Mouse (Mus musculus) spleen, adult 12 weeks (tissue): Measurements from ENCODE around the gene Gm20219.

Experiments used
- DNase-seq: peaks from one replicate; pipeline ENCODE4 v3.0.0; 2022; ENCODE audit warnings: low spot score

The Gm20219 gene

DNA sequence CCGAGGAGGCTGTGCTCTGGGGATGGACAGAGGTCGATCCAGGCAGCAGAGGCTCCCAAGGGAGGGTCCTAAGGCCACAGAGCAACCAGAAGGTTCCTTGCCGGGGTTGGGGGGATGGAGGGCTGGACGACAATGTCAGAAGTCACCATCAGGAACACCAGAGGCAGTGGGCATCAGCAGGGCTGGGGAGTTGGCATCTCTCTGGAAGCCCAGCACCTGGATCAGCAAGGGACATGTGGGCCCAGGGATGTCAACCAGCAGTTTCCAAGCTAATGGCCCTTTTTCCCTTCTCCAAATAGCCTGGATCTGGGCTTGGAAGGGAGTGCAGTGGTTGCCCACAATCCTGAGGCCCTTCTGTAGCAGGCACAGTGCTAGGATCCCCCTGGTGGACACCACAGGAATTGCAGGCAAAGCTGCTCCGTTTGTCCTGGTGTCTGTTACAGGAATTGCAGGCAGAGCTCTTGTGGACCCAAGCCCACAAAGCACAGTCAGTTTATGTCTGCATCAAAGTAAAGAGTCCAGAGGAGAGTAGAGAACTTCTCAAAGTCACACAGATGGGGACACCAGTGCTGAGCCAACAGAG, 1.3 kb downstream of the Gm20219 start:
- DNase-seq = peak; percentile 66

DNA sequence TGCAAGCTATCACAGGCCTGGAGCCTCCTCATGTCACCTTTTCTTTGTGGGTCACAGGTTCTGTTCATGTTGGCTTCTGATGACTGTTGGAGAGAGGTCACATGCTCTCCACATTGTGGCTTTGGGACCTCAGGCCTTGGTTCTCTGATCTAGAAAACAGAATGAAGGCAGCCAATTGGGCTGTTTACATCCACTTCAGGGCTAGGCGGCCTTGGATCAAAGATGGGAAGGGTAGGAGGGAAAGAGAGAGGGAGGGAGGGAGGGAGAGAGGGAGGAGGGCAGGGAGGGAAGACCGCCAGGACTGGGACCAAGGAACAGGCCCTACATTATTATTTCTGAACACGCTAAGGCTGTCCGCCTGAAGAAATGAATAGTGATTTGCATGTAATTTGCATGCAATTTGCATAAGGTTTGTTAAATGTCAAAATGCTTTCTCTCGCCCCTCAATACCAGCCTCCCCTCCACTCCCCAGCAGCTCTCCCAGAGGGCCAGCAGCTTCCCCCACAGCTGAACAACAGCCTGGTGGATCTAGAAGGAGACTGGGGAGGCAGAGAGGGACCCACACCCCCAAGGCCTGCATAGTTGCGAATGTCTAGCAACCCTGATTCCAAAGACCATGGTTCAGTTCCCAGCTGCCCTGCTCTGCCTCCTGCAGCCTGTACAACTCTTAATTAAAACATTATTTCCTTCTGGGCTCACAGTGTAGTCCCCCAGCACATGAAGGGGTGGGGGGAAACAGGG, 2.2 kb downstream of the Gm20219 start:
- no peak for DNase-seq

DNA sequence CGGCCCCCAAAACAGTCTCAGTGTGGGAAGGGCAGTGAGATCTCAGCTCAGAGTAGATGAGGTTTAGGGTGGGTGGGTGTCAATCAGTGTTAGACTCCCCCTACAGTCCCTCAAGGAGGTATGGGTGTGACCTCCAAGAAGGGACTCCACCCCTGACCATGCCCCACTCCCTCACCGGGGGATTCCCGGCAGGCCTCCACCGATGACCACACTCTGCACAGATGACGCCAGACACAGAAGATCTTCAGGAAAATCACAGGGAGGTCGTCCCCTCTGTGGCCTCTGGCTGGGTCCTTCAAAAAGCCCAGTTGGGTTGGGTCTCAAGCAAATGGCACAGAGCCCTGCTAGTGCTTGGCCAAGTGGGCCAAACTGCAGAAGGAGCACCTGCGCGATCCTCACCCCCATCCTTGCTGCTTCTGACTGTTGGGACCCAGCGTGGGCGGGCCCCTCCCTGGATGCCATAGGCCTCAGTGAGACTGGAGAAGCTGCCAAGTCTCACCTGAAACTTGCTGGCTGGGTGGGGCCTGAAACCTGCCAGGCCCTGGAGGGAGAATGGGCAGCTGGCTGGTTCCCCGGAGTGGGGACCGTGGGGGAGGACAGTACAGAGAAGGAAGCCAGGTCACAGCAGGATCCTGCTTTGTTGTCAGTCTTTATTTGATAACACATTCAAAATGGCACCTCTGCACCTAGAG, 3.3 kb downstream of the Gm20219 start:
- DNase-seq = no peak

DNA sequence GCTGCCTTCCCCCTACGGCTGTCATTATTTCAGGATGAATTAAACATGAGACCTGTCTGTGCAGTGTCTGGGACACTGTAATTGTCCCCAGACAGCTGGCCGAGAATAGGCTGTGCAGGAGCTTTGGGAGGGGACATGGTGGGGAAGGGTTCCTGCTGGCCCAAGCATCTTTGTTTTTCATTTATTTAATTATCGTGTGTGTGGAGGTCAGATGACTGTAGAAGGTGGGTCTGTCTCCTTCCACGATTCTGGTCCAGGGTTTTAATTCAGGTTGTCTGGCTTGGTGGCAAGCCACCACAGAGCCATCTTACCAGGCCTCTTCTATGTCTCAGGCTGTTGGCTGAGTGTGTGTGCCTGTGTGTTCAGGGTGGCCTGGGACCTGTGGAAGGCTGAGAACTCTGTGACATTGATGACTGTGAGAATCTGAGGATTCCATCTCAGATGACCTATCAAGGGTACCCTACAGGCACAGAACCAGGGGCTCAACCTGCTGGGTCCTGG, 5.5 kb downstream of the Gm20219 start:
- no peak for DNase-seq

DNA sequence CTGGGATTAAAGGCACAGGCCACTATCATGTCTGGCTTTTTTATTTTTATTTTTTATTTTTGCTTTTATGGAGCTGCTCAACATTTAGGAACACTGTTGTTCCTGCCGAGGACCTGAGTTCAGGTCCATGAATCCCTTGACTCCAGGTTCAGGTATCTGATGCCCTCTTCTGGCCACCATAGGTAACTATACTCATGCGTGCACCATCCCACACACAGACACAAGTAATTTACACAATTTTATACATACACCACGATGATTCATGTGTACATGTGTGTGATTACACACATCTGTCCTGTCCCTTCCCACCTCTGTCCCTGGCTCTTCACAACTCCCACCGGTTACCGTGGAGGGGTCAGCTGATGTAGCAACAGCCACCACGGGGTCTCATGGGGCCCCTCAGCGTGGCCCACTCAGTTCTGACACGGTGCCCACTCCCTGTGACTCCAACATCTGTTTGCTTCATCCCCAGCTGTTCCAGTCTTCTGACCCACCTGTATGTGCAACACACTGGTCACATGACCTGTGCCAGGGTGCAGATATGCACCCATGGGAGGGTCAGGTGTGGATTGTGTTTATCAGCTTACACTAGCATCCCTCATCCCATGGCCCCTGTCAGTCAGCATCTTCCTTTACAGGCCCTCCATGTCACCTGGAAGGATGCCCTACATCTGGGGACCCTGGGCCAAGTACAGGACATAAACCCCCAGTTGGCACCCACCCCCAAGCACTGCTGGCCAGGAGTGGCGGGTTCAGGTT, 6.2 kb downstream of the Gm20219 start:
- no peak for DNase-seq

DNA sequence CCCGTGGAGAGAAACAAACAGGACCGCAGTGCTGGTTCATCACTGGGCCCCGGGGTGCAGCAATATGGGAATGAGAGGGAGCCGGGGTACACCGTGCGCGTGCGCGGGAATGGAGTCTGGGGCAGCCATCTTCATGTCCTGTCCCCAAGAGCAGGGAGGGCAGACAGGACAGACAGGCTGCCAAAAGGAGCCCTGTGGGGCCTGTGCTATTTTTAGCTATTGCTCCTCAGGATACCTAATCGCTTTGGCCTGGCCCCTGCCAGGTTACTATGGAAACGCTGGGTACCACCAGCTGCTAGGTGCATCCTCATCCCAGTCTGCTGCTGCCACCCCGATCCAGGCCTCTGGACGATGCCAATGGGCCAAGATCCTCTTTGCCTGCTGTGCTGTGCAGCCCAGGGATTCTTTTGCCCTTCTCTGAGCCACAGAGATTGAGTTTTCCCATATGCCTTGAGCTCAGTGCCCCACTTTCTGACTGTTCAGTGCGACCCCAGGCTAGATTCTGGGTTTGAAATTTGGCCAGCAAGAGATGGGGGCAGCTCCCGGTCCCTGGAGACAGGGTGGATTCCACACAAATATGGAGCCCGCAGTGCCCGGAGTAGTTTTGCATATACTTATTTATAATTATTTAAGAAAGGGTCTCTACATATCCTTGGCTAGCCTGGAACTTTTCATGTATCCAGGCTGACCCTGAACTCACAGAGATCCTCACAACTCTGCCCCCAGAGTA, 6.9 kb downstream of the Gm20219 start:
- DNase-seq = no peak

DNA sequence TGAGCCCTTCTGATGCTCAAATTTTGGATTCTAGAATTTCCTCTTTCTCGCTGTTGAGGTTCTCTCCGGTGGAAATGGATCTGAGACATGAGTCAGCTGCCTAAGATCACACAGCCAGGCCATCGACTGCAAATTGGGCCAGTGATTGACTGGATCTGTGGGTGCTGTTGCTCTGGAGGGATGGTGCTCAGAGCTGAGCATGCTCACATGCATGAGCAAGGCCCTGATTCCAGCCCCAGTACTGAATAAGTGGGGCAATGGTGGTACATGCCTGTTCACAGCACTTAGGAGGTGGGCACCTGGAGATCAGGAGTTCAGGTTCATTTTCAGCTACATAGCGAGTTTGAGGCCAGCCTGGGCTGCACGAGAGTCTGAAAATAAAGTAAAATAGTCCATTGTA, 7.6 kb downstream of the Gm20219 start:
- no peak for DNase-seq

DNA sequence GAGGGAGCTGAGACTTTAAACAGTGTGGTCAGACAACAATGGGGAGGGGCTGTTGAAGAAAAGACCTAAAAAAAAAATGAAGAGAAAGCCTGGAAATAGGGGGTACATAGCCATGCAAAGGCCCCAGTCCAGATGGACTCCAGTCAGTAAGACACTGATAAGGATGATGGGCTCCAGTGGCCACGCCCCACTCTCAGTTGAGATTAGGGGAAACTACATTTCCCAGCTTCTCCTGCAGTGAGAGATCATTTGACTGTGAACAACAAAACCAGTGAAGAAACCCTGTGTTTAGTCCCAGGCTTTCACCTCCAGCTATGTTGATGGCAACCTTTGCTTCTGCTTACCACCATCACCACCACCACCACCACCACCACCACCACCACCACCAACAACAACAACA, 8.2 kb downstream of the Gm20219 start:
- no peak for DNase-seq

DNA sequence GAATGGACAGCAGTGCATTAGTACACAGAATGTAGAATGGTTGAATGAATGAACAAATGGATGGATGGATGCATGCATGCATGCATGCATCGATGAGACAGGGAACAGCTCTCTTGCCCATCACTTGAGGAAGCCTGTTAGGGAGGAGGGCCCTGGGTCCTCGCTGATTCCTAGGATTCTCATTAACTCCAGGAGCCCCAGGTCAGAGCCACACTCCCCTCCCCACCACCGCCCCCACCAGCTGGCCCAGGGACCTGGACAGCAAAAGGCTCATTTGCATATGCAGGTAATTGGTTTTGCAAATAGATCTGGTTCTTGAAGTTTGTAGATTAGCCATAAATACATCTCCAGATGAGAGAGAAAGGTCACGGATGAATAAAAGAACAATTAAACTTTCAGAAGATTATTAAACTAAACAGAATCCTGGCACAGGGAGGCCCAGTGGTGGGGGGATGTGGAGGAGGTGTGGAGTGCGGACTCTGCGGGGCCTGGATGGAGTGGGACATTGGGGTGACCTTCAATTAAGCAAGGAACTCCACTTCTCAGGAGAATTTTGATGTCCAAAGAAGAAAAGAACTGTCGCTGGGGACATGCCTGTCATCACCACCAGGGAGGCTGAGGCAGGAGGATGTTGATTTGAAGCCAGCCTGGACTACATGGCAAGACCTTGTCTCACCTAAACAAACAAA, 9.3 kb downstream of the Gm20219 start:
- DNase-seq = no peak

DNA sequence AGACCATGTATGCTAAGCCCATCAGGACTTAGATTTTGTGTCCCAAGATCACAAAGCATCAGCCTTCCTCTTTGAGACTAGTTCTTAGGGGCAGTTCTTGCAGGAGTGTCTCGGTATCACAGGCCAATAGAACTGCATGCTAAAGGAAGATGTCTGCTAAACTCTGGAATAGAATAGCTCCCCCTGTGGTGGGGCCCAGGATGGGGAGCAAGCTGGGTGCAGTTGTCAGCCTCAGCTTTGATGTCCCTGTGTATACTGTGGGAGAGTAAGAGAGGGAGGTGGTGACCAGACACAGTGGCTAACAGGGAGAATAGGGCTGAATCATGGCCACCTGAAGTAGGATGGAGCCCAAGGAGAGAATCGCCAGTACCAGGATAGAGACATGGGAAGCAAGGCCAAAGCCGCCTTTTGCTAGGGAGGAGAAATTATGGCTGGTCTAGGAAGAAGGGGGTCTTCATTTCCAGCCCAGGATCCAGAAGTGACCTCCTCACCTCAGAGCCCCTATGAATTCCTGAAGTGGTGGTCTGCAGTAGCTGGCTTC, 10.4 kb downstream of the Gm20219 start:
- no peak for DNase-seq

DNA sequence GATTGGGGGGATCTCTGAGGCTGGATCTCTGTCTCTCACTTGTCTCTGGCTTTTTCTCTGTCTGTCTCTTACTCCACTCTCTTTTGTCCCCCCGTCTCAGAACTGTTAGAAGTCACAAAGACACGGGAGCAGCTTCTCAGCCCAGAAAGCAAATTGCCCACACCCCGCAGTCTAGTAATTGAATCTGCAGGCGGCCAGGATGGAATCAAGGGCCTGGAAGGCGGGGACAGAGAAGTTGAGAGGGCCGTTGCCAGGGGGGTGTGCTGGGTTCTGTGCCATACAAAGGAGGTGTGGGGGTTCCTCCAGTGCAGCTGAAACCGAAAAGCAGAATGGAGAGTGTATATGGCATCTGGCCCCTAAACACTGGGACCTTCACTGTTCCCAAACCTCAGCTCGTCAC, 11.5 kb downstream of the Gm20219 start:
- no peak for DNase-seq

DNA sequence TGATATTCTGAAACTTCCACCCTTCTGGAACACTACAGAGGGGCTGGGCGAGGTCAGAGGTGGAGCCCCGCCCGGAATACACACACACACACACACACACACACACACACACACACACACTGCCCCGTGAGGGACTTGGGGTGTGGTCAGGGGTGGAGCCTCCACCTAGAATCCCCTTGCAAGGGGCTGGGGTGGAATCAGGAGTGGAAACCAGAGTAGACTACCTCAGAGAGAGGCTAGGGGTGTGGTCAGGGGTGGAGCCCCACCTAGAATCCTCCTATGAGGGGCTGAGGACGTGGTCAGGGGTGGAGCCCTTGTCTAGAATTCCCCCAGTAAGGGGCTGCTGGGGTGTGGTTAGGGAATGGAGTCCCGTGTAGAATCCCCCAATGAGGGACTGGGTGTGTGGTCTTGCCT, 13.6 kb downstream of the Gm20219 start:
- DNase-seq = no peak

DNA sequence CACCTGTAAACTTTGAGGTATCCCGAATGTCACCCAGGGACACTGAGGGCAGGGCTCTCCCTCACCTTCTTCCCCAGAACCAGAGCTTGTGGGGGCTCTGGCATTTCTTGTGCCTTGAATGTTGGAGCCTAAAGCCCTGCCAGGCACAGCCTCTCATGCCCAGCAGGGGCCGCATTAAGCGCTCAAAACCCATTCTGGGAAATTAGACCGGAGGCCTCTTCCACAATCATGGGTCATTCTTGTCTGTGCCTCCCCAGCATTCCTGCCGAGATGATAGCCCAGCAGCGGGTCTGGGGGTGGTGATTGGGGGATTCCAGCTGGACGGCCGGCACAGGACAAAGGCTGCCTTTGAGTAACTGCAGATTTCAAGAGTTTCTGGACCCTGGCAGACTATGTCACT, 16.3 kb downstream of the Gm20219 start:
- no peak for DNase-seq

DNA sequence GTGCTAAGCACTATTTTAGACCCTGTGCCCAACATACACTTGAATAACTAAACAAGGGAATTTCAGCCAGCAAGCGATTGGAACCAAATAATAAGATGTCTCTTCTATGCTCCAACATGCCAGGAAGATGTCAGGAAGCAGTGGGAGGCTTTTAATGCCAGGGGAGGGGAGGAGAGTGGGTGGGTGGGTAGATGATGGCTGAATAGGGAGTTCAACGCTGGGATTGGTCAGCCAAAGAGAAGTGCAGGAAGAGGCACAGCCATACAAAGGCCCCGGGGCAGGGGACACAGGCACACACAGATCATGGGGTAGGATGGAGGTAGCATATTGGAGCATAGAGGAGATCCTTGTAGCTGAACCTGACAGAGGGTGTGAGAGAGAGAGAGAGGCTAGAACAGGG, 17.3 kb downstream of the Gm20219 start:
- DNase-seq = no peak

DNA sequence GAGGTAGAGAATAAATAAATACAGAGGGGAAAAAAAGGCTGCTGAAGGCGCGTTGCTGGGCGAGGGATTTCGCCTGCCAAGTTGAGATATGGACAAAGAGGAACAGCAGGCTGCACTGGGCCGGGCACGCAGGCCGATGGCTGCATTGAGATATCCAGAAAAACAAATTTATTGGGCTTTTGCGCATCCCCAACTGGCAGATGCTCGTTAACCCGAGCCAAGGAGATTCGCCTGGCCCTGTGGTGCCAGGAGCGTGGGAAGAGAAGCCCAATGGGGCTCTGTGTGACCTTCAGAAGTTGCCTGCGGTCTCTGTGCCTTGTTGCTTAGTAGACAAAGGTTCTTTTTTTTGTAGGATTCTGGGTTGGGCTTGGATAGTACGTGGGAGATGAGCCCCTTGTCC, 18.0 kb downstream of the Gm20219 start:
- DNase-seq = no peak

DNA sequence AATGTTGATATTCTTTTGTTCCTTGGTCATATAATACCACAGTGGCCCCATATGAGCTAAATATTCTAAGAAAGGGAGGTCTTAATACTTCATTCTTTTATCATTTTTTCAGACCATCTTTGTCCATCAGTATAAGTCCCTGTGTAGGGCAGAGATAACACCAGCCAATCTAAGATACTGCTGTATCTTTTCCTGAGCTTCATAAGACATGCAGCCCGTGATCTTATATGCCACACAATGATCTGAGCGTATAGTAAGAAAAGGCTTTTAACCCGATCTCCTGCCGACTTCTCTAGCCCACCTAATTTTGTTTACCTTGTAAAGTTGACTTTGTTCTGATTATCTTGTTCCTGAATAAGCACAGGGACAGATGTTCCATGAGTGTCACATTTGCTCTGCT, 29.2 kb downstream of the Gm20219 start:
- DNase-seq = no peak

DNA sequence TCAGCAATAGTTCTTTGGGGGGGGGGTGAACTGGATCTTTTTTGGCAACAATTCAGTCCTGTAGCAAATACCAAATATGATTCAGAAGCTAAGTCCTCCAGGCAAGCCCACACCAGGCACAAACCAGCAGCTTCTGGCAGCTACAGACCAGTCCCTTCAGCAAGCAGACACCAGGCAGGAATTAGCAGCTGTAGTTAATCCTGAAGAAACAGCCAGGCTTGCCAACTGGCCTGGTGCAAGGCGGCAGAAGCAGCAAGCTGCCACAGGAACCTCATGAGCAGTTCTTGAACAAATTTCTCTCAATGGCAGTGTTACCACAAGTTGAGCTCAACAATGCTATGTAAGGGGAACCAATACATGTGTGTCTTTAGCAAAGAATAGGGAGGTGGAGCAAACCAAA, 31.4 kb downstream of the Gm20219 start:
- DNase-seq = no peak

DNA sequence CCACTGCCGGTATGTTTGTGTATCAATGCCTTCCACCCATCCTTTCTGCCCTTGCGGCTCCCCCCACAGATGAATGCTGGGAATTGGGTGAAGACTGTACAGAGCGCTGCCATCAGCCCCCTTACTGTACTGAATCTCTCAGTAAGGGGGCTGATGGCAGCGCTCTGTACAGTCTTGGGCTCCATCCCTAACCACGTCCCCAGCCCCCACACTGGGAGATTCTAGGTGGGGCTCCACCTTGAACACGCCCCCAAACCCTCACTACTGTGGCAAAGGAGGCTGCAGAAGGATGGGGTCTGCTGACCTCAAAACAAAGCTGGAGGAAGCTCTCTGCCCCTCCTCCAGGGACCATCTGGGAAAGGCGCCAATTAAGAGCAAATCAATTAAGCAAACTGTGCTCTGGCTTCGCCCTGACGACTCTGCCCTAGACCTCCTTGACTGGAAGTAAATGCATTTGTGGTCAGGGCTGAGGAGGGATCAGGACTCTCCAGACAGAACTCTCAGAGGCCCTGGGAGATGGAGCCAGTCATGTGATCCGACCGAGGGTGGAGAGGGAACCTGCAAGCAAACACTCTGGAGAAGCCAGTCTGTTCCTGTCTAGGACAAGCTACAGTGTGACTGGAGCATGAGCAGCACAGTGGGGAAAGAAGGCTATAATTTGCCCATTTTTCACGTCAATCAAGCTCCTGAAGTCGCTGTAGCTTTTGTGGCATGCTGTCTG, 38.3 kb downstream of the Gm20219 start:
- no peak for DNase-seq

DNA sequence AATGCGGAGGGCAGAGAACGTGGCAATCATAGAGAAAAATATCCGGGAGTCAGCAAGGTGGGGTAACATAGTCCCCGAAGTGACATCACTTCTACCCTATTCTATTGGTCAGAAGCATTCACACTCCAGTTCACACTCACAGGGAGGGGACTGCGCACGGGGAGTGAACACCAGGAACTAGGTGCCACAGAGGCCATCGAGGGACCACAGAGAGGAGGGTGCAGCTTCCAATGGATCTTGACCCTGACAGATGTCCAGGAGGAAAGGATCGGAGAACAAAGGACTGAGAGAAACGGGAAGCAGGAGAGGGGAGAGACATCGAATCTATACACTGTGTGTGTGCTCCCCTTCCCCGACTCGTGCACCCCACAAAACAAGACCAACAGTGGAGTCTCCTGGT, 39.3 kb downstream of the Gm20219 start:
- no peak for DNase-seq

DNA sequence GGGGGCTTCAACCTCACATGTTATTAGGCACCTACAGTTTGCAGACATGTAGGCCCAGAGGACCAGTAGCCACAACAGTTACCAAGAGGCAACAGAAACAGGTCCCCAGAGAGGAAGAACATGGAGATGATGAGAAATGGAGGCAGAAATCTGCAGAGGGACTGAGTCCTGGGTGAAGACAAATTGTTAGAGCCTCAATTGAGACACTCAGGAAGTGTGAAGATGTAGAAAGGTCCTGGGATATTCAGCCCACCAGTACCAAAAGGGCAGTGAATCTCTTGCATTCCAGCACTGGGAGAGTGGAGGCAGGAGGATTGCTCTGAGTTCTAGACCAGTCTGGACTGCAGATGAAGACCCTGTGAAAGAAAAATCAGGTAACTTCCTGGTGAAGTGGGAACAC, 39.9 kb downstream of the Gm20219 start:
- no peak for DNase-seq
